Mouse (Mus musculus) right cerebral cortex, postnatal 36 days (tissue): ENCODE data around the gene Sh3yl1.

Experiments
- DNase-seq, 2 experiments: peaks; one replicate each; pipeline ENCODE4 v3.0.0; 2022; ENCODE audit warnings: low spot score in 2 of 2, mixed read lengths in 1 of 2

The Sh3yl1 gene

GRCm38 (mm10) chr12:30911261-30912047, at the start of gene Sh3yl1, which contains the start of gene Acp1:
Gene Sh3yl1, plus strand, starts transcription at chr12:30911668.
Gene Acp1, minus strand, starts transcription at chr12:30911589.
- DNase-seq: peak; percentile 90 to 91

GRCm38 (mm10) chr12:30864347-30864746, 47.1 kb upstream of the Sh3yl1 start:
- DNase-seq: no peak

GRCm38 (mm10) chr12:30865781-30866180, 45.7 kb upstream of the Sh3yl1 start:
- no peak for DNase-seq

- DNase-seq: no peak
Measured at GRCm38 (mm10) chr12:30879447-30879846, 32.0 kb upstream of the Sh3yl1 start.

- DNase-seq: no peak
Measured at GRCm38 (mm10) chr12:30883592-30883985, 27.9 kb upstream of the Sh3yl1 start.

GRCm38 (mm10) chr12:30883986-30884621, 27.4 kb upstream of the Sh3yl1 start, which contains the start of gene Alkal2:
Gene Alkal2, plus strand, starts transcription at chr12:30884322.
- no peak for DNase-seq

DNA sequence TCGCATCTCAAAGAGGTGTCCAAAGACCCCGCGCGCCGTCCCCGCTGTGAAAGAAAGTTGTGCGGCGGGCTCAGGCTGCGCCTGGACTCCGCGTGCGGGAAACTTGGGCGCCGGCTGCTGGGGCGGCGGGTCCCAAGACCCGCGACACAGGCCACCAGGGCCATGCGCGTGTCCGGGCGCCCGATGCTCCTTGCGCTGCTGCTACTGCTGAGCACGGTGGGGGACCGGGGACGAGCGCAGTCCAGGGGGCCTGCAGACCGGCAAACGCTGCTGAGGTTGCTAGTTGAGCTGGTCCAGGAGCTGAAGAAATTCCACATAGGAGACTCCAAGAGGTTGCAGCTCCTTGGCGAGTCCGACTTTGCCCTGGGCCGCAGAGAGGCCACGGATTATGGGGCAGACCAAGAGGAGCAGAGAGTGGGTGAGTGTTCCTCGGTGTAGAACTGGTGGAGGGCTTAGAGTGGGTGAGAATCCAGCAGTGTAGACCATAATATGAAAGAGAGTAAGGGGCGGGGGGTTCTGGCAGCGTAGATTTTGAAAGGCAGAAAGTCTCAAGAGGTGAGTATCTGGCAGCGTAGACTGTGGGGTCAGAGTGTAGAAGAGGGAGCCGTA, 26.7 kb upstream of the Sh3yl1 start:
- DNase-seq: no peak

DNA sequence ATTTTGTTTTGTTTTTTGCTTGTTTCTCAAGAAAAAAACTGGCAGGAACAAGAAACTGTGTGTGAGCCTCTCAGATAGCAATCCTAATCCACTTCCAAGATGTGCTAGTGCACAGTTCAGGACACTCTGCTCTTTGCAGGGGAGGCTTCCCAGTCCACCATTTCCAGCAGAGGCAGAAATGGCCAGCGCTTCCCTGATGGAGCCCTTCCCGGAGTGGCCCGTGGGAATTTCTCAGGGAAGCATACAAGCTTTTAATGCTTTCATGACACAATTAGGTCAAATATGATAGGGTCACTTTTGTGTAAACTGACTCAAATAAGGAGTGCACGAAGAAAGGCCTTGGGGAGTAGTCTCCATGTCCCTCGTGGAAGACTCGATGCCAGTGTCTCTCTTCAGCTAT, 25.6 kb upstream of the Sh3yl1 start:
- no peak for DNase-seq

DNA sequence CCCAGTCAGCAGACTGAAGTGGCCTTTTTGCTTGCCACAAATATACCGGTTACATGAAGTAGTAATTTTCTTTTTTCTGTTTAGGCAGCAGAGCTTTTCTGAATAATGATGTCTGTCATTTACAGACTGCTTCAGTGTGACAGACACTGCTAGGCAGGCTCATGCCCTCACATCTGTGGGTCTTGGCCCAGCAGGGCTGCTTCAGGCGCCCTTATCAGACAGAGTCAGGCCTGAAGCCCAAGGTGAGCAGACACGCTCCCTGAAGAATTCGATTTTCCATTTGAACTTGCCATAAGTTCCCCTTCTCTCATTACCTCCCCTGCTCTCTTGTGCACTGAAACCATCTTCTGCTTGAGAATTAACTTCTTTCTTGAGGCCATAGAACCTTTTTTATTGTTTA, 23.5 kb upstream of the Sh3yl1 start:
- no peak for DNase-seq

DNA sequence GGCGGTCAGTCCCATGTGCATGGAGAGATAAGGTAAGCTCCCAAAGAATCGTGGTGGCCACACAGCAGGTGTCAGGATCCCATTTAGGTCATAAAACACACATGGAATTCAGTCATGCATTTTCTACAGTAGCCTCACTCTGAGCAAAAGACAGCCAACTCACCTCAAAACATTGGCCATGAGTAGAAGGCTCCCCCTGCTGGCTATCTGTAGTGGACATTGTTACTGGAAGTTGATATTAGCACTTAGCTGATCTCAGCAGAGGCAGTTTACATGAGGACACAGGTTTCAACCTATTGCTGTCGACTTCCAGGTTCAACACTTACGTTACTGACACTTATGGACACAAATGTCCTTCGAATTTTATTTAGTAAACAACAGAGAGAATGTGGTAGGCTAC, 21.4 kb upstream of the Sh3yl1 start:
- peak; percentile 46 to 48 for DNase-seq

DNA sequence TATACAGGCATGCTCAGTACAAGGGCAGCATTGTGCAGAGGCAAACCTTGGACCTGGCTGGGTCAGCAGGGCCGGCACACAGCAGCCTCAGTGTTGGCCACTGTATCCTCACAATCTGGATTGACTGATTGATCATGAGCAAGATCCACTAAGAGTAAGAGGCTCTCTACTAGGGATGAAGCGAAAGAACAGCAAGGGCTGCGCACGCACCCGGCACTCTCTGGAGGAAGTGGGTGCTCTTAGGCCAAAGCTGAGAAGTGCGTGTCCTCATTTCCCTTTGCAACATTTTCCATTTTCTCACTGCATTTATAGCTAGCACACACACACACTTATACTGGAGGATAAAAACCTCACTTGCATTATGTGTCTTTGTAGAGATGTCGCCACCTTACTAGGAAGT, 20.0 kb upstream of the Sh3yl1 start:
- DNase-seq: no peak

- no peak for DNase-seq
Measured at GRCm38 (mm10) chr12:30897039-30897438, 14.4 kb upstream of the Sh3yl1 start.

- DNase-seq: no peak
Measured at GRCm38 (mm10) chr12:30908658-30909057, 2.8 kb upstream of the Sh3yl1 start.

- DNase-seq: no peak
Measured at GRCm38 (mm10) chr12:30909881-30910280, 1.6 kb upstream of the Sh3yl1 start.

DNA sequence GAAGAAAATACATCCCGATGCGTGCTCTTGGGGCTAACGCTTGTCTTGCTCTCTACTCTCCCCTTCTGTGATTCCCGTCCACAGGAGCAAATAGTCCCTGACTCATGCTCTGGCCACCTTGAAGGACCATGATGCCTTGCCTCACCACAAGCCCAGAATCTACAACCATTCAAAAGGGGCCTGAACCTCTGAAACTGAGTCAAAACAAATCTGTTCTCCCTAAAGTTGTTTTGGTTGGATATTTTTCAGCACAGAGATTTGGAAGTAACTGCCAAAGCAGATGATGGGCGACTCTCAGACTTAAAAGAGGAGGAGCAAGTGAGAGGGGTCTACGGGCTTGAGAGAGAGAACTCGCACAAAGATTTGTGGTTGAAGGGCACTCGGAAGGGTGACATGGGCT, 608 bp upstream of the Sh3yl1 start:
- no peak for DNase-seq

DNA sequence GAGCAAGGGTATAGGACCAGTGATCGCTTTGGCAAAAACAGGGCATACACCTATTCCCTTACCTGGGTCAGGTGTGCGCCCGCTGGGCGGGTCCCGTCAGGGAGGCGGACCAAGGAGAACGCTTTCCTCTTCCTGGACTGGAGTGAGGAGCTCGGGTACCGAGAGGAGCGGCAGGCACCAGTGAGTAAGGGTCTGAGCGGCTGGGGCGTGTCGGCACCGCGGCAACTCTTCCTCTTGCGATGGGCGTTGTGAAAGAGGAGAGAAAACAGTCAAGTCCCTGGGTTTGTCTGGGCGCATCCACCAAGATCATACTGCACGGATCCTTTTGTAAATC, 547 bp downstream of the Sh3yl1 start:
- DNase-seq: peak; percentile 18 to 23

GRCm38 (mm10) chr12:30912840-30913239, 1.4 kb downstream of the Sh3yl1 start:
- no peak for DNase-seq

- DNase-seq: no peak
Measured at GRCm38 (mm10) chr12:30922401-30922800, 10.9 kb downstream of the Sh3yl1 start.

DNA sequence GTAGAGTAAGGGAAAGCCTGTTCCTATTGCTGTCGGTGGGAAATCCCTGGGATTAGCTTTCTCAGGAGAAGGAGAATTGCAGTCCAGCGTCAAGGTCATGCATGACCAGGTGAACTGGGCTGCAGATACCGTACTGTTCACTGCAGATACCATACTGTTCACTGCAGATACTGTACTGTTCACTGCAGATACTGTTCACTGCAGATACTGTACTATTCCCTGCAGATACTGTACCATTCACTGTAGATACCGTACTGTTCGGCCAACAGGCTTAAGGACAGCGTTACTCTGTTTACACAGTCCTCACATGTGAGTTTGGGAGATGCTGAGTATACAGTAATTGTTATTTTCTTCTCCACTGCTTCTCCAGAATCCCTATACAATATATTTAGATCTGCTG, 16.7 kb downstream of the Sh3yl1 start:
- no peak for DNase-seq

DNA sequence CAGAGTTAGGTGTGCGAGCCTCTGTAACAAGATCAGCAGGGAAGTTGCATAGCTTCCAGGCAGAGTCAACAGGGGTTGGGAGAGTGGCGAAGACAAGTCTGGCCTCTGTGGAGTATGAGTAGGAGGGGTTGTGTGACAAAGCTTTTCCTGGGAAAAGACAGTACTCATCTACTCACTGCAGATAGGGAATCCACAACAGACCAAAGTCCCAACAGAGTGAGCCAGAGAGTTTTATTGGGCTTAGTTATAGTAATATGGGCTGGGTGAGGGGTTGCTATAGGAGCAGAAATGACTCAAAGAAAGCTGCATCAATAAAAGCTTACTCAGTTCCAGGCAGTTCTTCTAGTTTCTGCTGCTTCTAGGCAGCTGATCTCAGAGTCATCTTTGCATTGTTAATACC, 21.8 kb downstream of the Sh3yl1 start:
- DNase-seq: no peak

- no peak for DNase-seq
Measured at GRCm38 (mm10) chr12:30936899-30937298, 25.4 kb downstream of the Sh3yl1 start.

DNA sequence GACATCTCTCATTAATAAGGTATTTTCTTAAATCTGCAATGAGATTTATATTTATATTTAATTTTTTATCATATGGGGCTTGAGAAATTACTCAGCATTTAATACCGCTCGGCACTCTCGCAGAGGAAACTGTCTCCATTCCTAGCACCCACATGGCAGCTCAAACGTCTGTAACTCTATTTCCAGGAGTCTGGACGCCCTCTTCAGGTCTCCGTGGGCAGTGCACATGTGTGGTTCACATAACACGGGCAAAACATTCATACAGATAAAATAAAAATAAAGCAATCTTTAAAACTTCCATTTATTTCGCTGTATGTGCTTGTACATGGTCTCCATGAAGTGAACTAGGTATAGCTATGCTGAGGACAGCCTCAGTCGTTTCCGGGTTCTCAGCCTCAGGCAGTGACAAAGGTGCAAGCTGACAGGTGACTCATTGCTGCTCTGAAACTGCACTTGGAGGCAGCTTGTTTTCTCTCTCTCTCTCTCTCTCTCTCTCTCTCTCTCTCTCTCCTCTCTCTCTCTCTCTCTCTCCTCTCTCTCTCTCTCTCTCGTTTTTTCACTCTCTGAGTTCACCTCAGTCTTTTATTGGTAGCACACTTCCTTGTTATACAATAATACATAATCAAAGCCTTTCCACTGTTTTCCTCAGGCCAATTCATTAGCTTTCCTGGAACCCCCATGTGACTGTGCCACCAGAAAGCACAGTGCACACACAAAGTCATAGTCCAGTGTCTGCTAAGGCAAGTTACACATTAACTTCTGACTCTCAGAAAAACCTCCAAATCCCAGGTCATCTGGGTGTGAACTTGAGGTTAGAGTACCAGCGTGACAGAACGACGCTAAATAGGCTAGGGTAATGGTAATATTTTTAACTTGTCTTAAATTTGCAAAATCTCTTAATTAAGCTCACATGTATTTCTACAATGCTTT, 31.9 kb downstream of the Sh3yl1 start:
- no peak for DNase-seq
